Mouse (Mus musculus): ENCODE measurements around the gene Gm49776.

Gene Gm49776

DNA sequence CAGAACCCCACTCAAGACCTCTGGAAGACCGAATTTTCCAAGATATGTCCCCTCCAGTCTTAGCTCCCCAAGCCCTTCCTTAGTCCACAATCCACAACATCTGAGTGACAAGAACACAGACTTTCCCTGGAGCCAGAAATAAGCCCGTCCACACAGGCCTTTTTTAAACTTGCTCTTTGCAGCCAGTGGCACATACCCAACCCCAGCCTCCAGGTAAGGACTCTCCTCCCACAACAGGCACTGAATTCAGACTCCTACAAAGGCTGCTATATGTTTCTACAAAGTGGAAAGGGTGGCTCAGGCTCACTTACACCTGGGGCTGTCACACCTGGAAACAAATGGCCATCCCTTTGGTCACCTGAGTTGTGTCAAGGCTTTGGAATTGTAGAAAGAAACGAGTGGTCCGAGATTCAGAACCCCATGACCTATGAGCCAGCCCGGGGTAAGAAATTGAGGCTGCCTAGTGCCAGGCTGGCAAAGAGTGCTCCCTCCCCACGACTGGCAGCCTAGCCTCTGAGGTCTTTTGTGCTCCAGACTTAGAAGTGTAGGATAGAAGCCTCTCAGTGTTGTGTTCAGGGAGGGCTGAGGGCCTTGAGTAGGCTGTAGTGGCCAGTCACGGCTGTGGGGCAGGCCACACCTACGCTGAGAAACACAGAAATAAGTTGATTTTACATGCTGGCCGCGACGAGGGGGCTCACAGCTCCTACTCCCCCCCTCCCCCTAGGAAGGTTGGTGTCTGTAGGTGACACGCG lies 24.0 kb downstream of the Gm49776 start:
- DNase-seq: peak; percentile 30

DNA sequence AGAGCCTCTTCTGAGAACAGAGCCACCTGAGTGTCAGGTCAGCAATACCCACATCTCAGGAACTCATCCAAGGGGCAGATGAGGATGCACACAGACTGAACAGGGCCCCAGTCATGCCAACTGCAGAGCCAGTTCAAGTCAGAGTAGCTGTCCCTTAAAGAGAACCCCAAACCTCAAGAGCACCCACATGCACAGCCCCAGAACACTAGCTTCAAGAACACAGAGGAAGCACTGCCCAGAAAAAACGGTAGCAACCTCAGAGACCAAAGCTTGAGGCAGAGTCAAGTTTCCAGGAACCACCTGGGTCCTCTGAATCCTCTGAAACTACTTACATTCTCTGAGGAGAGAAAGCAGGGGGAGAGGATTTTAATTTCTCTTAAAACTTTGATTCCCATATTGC lies 24.7 kb downstream of the Gm49776 start:
- DNase-seq: peak; percentile 74

DNA sequence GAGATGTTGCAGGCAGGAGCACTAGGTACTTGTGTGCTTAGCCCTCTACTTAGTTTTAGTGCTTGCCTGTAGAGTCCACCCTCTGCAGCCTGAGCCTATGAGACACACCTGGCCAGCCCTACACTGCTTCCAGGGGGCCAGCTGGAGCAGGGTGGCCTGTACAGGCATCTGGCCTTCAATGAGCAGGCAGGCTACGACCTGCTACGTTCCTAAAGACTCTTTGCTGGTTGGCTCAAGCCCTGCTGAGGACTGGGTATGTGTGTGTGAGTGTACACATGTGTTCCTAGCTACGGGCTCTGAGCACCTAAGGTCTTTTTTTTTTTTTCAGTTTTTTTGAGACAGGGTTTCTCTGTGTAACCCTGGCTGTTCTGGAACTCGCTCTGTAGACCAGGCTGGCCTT lies 26.7 kb downstream of the Gm49776 start:
- no peak for DNase-seq

DNA sequence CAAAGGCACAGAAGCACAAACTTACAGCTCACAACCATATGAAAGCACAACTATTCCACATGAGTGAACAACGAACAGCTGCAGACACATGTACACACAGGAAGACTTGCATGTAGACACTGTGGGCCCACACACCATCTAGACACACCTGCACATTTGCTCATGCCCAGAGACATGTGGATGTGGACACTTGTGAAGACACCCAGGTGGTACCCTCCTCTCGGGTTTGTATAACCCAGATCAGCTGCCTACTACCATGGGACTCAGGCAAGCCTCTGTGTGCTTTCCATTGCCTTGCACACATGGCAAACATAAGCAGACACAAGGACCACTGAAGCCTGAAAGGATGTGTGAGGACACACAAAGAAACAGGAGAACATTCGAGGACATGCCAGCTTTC lies 27.1 kb downstream of the Gm49776 start:
- peak; percentile 62 for DNase-seq

DNA sequence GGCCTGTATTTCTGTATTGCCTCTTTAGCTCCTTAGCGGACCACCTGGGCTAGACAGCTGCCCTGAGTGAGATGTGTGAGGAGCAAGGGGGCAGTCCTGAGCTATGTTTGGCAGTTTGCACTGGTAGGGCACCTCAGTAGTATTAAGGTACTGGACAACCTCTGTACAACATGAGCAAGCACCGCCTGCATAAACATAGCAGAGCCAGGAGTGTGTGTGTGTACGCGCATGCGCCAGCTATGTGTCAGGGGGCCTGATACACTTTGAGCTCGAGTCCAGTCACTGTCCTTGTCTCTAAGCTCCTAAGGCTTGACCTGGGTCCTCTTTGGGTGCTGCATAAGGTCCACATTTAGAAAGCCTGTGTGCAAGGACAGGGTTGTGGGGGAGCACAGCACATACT lies 27.5 kb downstream of the Gm49776 start:
- no peak for DNase-seq

DNA sequence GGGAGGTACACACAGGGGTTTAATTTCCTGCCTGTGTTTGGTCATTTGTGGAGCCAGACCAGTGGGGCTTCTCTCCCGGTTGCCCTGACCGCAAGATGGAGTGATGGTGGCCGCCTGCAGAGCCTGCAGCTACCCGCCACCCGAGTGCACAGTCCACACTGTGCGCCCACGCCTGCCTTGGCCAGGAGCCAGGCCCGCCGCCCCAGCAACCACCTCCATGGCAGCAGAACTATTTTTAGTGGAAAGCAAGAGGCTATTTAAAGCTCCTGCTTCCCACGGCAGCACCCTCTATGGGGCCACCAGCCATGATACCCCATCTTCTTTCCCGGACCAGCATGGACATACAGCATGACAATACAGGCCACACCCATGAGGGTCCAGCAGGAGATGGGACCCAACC lies 28.5 kb downstream of the Gm49776 start:
- no peak for DNase-seq

DNA sequence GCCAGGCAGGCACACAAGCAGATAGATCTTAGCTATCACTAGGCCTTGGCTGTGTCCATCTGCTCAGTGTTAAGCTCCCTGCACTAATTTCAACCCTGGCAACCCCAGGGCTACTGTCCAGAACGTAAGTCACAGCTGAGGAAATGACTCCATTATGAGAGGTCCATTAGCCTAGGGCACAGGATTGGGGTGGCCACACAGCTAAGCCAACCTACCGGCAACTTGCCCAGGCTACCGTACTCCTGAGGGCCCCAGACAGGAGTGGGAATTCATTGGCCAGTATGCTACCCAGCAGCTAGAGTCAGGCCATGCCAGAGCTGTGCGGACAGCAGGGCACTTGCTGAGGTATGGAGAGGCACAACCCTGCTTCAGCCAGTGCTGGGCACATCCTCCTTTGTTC lies 29.3 kb downstream of the Gm49776 start:
- DNase-seq: no peak

DNA sequence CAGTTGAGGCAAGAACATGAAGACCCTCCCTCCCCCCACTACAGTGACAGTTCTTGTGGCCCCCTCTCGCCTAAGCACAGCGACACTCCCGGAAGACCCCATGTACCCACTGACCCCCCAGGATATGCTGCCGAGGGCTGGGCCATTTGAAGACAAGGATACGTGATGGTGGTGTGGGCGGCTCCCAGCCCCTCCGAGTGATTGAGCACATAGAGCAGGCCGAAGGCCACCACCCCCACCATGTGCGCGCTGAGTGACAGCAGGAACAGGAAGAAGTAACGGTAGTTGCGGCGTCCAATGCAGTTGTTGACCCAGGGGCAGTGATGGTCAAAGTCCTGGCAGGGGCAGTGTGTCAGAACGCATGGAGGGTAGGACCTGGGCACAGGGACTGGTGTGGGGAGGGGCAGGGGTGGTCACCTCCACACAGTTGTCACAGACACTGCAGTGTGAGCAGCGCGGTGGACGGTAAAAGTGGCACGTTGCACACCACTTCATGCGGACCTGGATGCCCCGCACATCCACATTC lies 30.2 kb downstream of the Gm49776 start:
- DNase-seq: no peak

DNA sequence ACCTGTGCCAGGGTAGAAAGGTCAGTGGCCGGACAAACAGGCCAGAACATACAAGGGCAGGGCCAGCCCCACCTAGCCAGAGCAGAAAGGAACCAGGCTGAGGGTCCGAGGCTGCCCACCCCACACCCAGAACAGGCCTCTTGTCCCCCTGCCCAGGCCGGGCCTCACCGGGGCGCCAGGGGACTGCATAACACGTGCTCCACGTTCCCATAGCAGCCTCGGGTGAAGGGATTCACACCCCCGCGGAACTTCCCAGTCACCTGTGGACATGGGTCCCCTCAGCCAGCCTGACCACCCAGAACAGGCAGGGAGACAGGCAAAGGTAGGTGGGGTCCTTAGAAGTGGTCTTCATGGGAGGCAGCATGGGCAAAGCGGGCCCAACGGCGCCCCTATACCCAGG lies 30.9 kb downstream of the Gm49776 start:
- peak; percentile 16 for DNase-seq

DNA sequence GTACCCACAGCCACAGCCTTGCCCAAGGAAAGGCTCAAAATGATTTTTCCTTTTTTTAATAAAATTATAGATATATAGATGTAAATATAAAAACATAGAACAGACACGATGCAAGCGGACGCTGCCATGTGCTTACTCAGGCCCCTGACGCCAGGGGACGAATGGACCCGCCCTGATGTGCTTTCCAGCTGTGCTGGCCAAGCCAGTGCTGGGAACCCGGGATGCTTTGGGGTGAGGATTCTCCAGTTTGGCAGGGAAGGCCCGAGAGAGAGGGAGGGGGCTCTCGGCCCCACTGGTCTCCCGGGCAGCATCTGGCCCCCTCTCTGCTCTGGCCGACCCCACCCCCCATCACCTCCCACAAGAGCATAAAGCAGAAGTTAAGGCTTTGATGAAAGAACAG lies 35.9 kb downstream of the Gm49776 start:
- no peak for DNase-seq

DNA sequence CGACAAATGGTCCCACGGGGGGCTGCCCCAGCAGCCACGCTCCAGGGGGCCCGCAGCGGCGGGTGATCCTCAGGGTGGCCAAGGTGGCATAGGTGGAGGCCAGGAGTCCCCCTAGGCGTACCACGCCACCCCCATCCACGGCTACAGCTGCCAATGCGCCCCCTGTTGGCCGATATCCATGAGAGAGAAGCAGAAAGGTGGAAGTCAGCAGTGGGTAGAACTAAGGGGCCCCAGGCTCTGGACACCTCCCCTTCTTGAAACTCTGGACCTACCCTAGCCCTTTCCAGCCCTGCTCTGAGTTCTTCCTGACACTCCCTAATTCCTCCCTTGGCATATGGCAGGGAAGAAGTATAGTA lies 36.6 kb downstream of the Gm49776 start:
- peak; percentile 53 for DNase-seq

DNA sequence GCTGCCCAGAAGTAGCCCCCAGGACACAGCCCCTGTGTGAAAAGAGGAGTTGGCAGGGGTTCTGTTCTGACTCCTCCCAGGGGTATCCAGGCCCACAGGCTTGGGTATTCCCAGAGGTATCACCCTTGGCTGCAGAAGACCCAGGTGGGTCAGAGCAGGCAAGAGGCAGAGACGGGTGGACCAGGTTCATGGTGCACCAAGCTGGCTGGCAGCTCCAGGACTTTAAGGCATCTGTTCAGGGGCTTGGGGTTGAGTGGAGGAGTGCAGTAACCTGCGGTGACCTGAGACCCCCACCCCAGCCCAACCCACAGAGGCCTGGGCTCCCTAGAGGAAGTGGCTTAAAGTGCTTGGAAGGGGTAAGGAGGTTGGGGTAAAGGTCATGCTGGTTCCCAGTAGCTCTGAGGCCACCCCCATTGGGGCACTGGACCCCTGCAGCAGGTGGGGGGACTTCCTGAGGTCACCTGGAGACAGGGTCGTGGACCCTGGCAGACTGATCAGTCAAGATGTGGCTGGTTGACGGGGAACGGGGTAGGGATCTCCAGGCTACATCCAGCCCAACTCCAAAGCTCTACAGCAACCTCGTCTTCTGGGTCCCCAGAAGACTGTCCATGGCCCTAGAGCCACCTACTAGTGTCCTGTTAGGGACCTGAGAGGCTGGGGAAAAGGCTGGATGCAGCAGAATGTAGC lies 37.1 kb downstream of the Gm49776 start:
- peak; percentile 5 for DNase-seq

DNA sequence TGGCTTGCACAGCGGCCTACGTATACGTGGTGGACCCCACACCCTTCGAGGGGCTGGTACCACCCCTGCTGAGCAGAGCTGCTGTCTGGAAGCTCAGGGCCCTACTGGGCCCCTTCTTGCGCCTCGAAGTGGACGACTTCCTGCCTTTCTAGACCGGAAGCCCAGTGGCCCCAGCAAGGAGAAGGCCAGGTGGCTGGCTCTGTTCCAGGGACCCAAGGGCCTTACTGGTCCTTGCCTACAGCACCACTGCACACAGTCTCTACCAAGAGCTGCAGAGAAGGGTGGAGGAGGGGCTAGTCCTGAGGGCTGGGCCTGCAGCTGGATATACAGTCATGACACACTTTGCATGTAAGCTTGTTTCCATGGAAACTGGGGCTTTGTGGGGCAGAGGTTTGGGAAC lies 38.1 kb downstream of the Gm49776 start:
- peak; percentile 77 for DNase-seq

DNA sequence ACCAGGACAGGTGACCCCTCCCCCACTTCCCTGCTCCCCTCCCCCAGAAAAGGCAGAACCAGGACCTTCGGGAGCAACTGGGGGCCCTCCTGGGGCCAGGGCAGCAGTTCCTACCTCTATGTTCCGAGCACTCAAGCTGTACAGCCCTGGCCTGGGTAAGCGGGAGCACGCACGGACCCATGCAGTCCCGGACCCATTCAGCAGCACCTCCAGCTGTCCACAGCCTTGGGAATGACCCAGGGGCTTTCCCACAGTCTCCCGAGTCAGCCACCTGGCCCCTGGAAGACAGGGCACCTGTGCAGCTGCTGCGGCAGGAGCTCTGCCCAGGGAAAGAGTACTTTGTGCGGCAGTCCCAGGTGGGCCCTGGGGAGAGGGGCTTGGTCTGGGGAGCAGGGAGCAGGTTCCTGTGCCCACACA lies 39.5 kb downstream of the Gm49776 start:
- peak; percentile 24 for DNase-seq

DNA sequence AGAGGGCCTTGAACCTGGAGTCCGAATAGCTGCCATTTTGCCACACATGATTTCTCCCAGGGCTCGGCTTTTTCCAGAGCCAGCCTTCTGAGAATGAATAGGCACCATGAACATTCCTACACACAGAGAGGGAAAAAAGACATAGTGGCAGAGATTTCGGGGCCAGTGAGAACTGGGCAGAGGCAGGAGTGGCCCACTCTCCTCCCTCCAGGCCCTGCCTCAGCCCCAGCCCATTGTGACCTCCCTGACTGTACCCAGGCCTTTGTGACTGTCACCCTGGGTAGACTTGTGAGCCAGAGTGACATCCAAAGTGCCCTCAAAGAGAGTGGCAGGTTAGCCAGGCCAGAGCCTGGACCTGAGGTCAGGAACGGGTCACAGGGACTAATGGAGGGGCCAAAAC lies 40.5 kb downstream of the Gm49776 start, which contains the start of gene Ccdc188:
Gene Ccdc188 (plus strand): TSS at position 301 of the 400 bp plus-strand sequence.
- DNase-seq: no peak

DNA sequence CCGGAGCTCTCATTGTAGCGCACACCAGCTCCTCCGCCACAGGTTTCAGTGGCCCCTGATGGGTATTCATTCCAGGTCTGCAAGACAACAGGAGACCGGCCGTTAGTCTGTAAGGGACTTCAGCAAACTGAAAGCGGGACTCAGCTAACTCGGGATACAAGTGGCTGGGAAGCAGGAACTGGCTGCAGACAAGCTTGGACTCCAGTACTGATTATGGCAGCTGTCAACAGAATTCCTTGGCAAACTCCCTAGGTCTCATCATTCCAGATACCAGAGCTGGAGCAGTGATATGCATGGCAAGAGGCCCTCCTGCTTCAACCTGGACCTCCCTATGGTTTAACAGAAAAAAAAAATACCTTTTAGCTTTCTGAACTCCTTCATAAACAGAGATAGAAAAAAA lies 43.3 kb downstream of the Gm49776 start:
- no peak for DNase-seq

DNA sequence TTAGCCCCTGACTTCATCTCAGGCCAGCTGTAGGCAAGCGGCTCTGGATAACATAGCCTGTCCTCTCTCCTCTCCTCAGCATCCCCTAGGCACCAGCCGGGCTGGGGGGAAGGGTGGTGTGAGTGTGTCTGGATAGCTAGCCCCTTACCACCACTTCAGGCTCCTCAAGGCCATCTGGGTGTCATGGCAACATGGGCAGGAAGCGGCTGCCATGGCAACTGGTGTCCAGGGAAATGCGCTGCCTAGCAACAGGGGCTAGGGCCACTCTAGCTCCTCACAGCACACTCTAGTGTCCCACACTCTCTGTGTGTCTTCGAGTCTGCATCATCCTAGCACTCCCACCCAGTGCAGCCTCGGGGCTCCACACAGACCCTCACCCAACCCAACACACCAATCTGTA lies 44.4 kb downstream of the Gm49776 start:
- DNase-seq: peak; percentile 10

DNA sequence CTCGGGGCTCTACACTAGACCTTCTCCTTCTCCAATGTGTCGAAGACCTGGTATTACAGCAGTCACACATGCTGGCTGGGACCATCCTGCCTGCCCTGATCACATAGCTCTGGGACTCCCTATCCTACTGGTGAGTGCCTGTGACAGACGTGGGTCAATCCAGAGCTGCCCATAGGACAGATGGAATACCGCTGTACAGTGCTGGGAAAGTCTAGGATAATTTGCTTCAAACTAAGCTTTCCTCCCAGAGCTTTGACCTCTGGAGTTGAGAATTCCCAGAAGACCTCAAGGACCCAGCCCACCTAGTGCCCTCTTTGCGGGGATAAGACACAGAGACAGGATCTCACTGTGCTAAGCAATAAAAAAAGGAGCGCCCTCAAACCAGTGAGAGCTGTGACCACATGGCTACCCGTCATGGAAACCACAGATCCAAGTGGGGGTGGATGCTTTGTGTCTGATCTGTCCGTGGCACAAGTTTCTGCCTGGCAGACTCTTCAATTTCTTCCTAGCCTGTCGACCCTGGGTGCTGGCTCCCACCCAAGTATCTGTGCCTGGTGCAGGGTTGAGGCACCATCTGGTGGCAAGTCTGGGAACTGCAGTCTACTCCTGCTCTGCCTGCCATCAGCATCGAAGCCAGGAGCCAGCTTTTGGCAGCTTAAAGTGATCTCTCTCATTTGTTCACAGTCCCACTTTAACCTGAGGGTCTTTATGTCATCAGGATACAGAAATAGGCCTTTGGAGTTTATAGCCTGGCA lies 46.5 kb downstream of the Gm49776 start:
- DNase-seq: peak; percentile 89

DNA sequence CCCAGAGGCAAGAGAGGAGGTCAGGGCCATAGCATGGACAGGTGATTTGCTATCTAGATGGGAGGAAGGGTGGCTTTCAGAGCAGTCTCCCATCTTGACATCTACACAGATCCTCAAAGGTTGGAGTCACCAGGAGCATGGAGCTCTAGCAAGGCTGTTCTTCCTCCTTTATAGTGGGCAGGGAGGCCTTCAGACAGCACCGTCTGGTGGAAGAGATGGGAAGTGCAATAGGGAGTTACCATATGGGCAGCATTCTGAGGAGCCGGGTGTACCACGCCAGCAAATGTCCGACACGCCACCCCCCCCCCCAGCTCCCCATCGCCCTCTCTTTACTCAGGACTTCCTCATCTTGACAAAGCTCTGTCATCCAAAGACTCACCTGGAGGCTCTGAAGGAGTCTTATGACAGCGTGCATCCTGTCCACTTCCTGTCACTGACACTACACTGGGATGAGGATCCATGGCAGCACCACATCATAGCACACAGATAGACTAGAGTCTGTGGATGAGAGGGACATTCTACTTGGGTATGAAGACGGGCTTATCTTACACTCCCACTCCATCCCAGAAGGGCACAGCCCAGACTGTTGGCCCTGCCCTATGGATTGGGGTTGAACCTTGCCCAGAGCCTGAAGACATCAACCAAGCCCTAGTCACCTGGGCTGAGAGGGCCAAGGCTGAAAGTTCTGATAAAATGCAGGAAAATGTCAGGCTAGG lies 47.3 kb downstream of the Gm49776 start:
- DNase-seq: peak; percentile 67

DNA sequence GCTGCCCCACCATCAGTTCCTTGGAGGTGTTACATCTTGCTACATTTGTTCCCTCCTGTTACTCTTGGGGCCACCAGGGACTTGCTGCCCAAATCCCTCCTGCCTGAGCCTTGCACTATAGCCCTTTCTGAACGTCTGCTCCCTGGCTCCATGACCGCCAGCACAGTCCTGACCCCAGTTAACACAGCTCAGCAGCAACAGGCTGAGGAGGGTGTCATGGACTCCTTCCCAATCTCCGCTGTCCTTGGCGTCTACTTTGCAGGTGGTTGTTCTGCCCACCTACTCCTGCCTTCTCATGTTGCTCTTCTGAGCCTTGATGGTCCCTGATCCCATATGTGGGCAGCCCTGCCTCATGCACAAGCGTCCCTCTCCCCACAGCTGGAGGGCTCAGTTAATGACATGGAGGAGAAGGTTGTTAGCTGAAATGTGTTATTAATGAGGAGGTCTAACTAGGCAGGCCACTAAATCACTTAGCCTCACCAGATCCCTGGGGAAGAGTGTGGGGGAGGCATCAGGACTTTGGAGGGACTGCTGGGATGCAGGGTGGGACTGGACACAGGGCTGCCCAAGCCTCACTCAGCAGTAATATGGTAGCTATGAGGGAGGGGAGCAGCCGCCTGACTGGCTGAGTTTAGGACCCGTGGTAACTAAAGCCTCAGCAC lies 54.6 kb downstream of the Gm49776 start:
- no peak for DNase-seq

DNA sequence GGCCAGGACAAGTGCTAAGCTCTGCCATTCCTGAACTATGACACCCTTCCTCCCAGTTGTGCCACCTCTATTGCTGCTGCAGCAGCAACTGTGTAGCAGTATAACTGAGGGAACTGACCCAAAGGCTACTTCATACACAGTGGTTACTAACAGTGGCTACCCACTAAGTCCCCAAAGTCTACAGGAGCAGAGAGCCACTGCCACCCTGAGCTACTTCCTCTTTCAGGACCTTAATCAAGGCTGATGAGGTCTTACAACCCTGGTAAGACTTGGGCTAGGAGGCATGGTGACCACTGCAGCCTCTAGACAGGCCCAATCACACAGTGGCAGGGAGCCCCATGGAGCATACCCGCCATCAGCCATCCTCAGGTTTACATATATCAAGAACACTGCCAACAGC lies 56.1 kb downstream of the Gm49776 start:
- DNase-seq: no peak

DNA sequence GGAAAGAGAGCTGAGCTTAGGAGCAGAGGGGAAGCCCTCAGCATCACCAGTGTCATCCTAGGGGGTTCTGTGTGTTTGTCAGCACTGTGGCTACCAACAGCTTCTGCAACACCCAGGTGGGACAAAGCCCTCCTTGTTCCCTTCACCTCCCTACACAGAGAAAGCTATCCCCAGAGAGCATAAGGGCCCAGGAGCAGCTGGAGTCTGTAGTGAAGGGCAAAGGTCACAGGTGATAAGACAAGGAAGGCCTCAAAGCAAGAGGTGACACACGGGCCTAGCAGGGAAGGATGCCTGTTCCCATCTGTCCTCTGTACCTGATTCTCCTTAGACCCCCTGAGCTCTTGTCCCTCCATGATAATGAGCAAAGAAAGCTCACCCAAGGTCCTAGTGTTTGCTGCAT lies 56.5 kb downstream of the Gm49776 start:
- no peak for DNase-seq
